Mouse (Mus musculus): ENCODE results near the gene Fam25c. TPM values are rescaled to one million over a fixed set of nuclear protein-coding genes. Genes with fewer than 3 reads are reported as not detected.

Gene Fam25c
- polyA plus RNA-seq, 1 experiment from 2014 or later: not detected

DNA sequence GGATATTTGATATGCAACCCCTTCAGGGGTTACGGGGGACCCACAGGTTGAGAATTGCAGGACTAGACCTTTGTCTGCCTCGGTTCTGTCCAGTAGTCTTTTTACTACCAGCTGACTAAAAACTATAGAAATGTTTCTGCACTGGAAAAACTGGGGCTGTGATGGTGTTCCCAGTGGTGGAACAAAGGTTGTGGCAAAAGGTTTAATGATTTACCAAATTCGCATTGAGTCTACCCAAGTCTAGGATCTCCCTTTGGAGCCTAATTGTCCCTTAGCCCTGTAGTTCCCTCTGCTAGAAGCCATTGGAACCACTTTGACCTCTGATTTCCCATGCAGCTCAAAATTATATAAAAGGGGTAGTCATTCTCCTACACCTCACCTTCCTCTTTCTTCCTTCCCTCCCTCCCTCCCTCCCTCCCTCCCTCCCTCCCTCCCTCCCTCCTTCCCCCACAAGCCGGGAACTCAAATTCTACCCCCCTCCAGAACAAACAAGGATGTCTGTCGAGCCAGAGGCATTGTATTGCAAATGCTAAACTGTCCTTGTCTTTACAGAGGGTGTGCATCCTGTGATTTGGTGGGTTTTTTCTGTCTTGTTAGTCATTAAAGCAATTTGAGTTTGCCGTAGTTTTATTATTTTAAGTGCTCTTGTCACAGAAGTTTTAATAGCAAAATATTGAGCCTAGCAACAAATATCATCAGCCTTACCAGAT is 42.7 kb downstream of the Fam25c start:
- ATAC-seq: no peak
- WGBS: 19% methylated on average over 5 of the region's 6 CpGs
- Histone ChIP-seq H3K4me2 (ENCODE audit: low read length) (peak overlapping the region; percentile 92), H3K27ac (ENCODE audit: low read length) (no peak overlapping the region), H3K9ac (ENCODE audit: low read depth, low read length) (peak overlapping the region; percentile 93), H3K27me3 (ENCODE audit: control insufficient read depth, insufficient read depth, low read depth, low read length) (no peaks in the 10 kb centered on the region), H3K9me3 (replicated peaks; ENCODE audit: control insufficient read depth, low read length, poor library complexity, severe bottlenecking) (no peaks in the 10 kb centered on the region), H3K4me3 (ENCODE audit: low read depth, low read length) (peak overlapping the region; percentile 64), H3K36me3 (ENCODE audit: control insufficient read depth, insufficient read depth, low read length) (no peaks in the 10 kb centered on the region), H3K4me1 (ENCODE audit: control insufficient read depth, insufficient read depth, low read length) (peaks cover 33% of the 10 kb centered on the region)

GRCm38 (mm10) chr14:34311691-34312090 is 43.5 kb downstream of the Fam25c start:
- Histone ChIP-seq H3K9ac (ENCODE audit: low read depth, low read length) (peak overlapping the region; percentile 93), H3K36me3 (ENCODE audit: control insufficient read depth, insufficient read depth, low read length) (no peaks in the 10 kb centered on the region), H3K4me2 (ENCODE audit: low read length) (peak overlapping the region; percentile 92), H3K4me1 (ENCODE audit: control insufficient read depth, insufficient read depth, low read length) (peaks cover 33% of the 10 kb centered on the region), H3K27me3 (ENCODE audit: control insufficient read depth, insufficient read depth, low read depth, low read length) (no peaks in the 10 kb centered on the region), H3K4me3 (ENCODE audit: low read depth, low read length) (peak overlapping the region; percentile 64), H3K27ac (ENCODE audit: low read length) (no peak overlapping the region; the same call in 1 of the 2 replicates), H3K9me3 (replicated peaks; ENCODE audit: control insufficient read depth, low read length, poor library complexity, severe bottlenecking) (no peaks in the 10 kb centered on the region)
- WGBS: 5% methylated on average over 4 of the region's 4 CpGs
- no peak for ATAC-seq

- peak; percentile 59 for ATAC-seq
- Histone ChIP-seq H3K4me3 (ENCODE audit: low read depth, low read length) (peak overlapping the region; percentile 64), H3K27me3 (ENCODE audit: control insufficient read depth, insufficient read depth, low read depth, low read length) (no peaks in the 10 kb centered on the region), H3K4me2 (ENCODE audit: low read length) (peak overlapping the region; percentile 92), H3K9ac (ENCODE audit: low read depth, low read length) (peak overlapping the region; percentile 93), H3K27ac (ENCODE audit: low read length) (peak overlapping the region; percentile 94), H3K9me3 (replicated peaks; ENCODE audit: control insufficient read depth, low read length, poor library complexity, severe bottlenecking) (no peaks in the 10 kb centered on the region), H3K36me3 (ENCODE audit: control insufficient read depth, insufficient read depth, low read length) (no peaks in the 10 kb centered on the region), H3K4me1 (ENCODE audit: control insufficient read depth, insufficient read depth, low read length) (peaks cover 33% of the 10 kb centered on the region)
- WGBS: under 1% methylated on average over 46 of the region's 47 CpGs
Observed at GRCm38 (mm10) chr14:34311021-34311631, 44.1 kb downstream of the Fam25c start.

GRCm38 (mm10) chr14:34310234-34310965 is 44.8 kb downstream of the Fam25c start, which contains the start of the genes Shld2 and Glud1:
Gene Shld2 (minus strand): TSS chr14:34310493.
Gene Glud1 (plus strand): TSS chr14:34310727.
- H3K9ac ChIP-seq (ENCODE audit: low read depth, low read length): peak within 1 kb of the TSS; percentile 93
- H3K4me2 ChIP-seq (ENCODE audit: low read length): peak within 1 kb of the TSS; percentile 92
- H3K4me1 ChIP-seq (ENCODE audit: control insufficient read depth, insufficient read depth, low read length): peaks cover 33% of the 10 kb centered on the region
- H3K4me3 ChIP-seq (ENCODE audit: low read depth, low read length): peak within 1 kb of the TSS; percentile 64
- H3K36me3 ChIP-seq (ENCODE audit: control insufficient read depth, insufficient read depth, low read length): no peaks in the 10 kb centered on the region
- no peaks in the 10 kb centered on the region for H3K27me3 ChIP-seq (ENCODE audit: control insufficient read depth, insufficient read depth, low read depth, low read length)
- peak within 1 kb of the TSS; percentile 94 for H3K27ac ChIP-seq (ENCODE audit: low read length)
- WGBS: under 1% methylated on average over 72 of the region's 100 CpGs
- no peaks in the 10 kb centered on the region for H3K9me3 ChIP-seq (replicated peaks; ENCODE audit: control insufficient read depth, low read length, poor library complexity, severe bottlenecking)
- peak; percentile 96 for ATAC-seq

DNA sequence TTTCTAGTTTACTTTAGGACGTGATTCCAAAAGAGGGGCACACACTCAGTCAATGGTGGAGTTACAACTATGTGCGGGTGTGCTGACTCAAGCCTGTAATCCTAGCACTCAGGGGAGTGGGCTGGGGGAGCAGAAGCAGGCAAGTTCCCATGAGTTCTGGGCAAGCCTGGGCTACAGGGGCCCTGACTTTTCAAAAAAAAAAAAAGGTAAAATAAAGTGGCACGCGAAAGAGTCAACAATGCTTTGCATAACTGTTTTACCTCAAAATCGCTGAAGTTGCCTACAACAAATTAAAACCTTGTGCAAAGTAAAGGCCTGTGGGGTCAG is 45.4 kb downstream of the Fam25c start:
- Histone ChIP-seq H3K4me2 (ENCODE audit: low read length) (peak overlapping the region; percentile 65), H3K4me3 (ENCODE audit: low read depth, low read length) (peak overlapping the region; percentile 64), H3K9ac (ENCODE audit: low read depth, low read length) (peak overlapping the region; percentile 93), H3K4me1 (ENCODE audit: control insufficient read depth, insufficient read depth, low read length) (peaks cover 29% of the 10 kb centered on the region), H3K9me3 (replicated peaks; ENCODE audit: control insufficient read depth, low read length, poor library complexity, severe bottlenecking) (no peaks in the 10 kb centered on the region), H3K36me3 (ENCODE audit: control insufficient read depth, insufficient read depth, low read length) (no peaks in the 10 kb centered on the region), H3K27me3 (ENCODE audit: control insufficient read depth, insufficient read depth, low read depth, low read length) (no peaks in the 10 kb centered on the region), H3K27ac (ENCODE audit: low read length) (peak overlapping the region; percentile 94)
- no peak for ATAC-seq
- 10% methylated on average over 5 of the region's 5 CpGs for WGBS

GRCm38 (mm10) chr14:34309266-34309665 is 46.0 kb downstream of the Fam25c start:
- no peaks in the 10 kb centered on the region for H3K36me3 ChIP-seq (ENCODE audit: control insufficient read depth, insufficient read depth, low read length)
- peaks cover 26% of the 10 kb centered on the region for H3K4me1 ChIP-seq (ENCODE audit: control insufficient read depth, insufficient read depth, low read length)
- H3K4me3 ChIP-seq (ENCODE audit: low read depth, low read length): no peak overlapping the region
- no peaks in the 10 kb centered on the region for H3K27me3 ChIP-seq (ENCODE audit: control insufficient read depth, insufficient read depth, low read depth, low read length)
- no peak overlapping the region for H3K9ac ChIP-seq (ENCODE audit: low read depth, low read length)
- no peak for ATAC-seq
- 89% methylated on average over 4 of the region's 4 CpGs for WGBS
- H3K4me2 ChIP-seq (ENCODE audit: low read length): no peak overlapping the region
- no peaks in the 10 kb centered on the region for H3K9me3 ChIP-seq (replicated peaks; ENCODE audit: control insufficient read depth, low read length, poor library complexity, severe bottlenecking)
- H3K27ac ChIP-seq (ENCODE audit: low read length): no peak overlapping the region

DNA sequence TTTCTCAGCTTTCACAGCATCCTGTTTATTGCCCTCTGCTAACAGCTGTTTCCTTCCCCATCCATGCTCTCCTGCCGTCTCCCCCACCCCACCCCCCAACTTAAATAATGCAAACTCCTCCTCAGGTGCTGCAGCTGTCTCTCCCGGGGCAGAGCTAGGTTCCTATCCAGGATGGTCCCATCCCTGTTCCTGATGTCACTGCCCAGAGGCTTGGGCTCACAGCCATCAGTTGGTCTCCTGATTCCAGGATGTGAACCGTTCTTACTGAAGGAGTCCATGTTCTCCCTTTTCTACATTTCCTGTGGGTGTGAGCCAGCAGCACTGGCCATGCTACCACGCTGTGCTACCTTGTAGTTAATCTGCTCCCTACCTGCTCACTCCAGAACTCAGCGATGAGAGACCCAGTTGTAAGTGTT is 52.0 kb downstream of the Fam25c start:
- Histone ChIP-seq H3K4me2 (ENCODE audit: low read length) (no peak overlapping the region), H3K9ac (ENCODE audit: low read depth, low read length) (no peak overlapping the region), H3K4me3 (ENCODE audit: low read depth, low read length) (no peak overlapping the region), H3K27me3 (ENCODE audit: control insufficient read depth, insufficient read depth, low read depth, low read length) (no peaks in the 10 kb centered on the region), H3K9me3 (replicated peaks; ENCODE audit: control insufficient read depth, low read length, poor library complexity, severe bottlenecking) (no peaks in the 10 kb centered on the region), H3K4me1 (ENCODE audit: control insufficient read depth, insufficient read depth, low read length) (no peaks in the 10 kb centered on the region), H3K27ac (ENCODE audit: low read length) (no peak overlapping the region), H3K36me3 (ENCODE audit: control insufficient read depth, insufficient read depth, low read length) (no peaks in the 10 kb centered on the region)
- no peak for ATAC-seq
- WGBS: 50% methylated on average over 5 of the region's 5 CpGs

- Histone ChIP-seq H3K9ac (ENCODE audit: low read depth, low read length) (no peak overlapping the region), H3K4me1 (ENCODE audit: control insufficient read depth, insufficient read depth, low read length) (no peaks in the 10 kb centered on the region), H3K36me3 (ENCODE audit: control insufficient read depth, insufficient read depth, low read length) (no peaks in the 10 kb centered on the region), H3K27ac (ENCODE audit: low read length) (no peak overlapping the region), H3K27me3 (ENCODE audit: control insufficient read depth, insufficient read depth, low read depth, low read length) (no peaks in the 10 kb centered on the region), H3K4me2 (ENCODE audit: low read length) (no peak overlapping the region), H3K9me3 (replicated peaks; ENCODE audit: control insufficient read depth, low read length, poor library complexity, severe bottlenecking) (no peaks in the 10 kb centered on the region), H3K4me3 (ENCODE audit: low read depth, low read length) (no peak overlapping the region)
- 82% methylated on average over 5 of the region's 5 CpGs for WGBS
- ATAC-seq: no peak
Observed at GRCm38 (mm10) chr14:34302681-34303242, 52.5 kb downstream of the Fam25c start.

Data from midbrain, embryonic 16.5 days (tissue).